Mouse (Mus musculus) embryonic facial prominence, embryonic 11.5 days (tissue): ENCODE results near the gene Gm13283. TPM values are rescaled to one million over a fixed set of nuclear protein-coding genes. Genes with fewer than 3 reads are reported as not detected.
"Not testable (repeated sequence)": the region's sequence is repeated elsewhere in the genome, so short reads cannot be mapped to it uniquely, and the experiment has no call there.

Source experiments
- ATAC-seq: fragments of 200-750 bp; cut with Nextera tagmentation; replicated peaks from 2 replicates; pipeline ENCODE4 v1.8.0; 2017; ENCODE audit warnings: low read depth; ENCODE audit not compliant: insufficient number of reproducible peaks, low FRiP score, low TSS enrichment
- DNase-seq: peaks from one replicate; pipeline ENCODE4 v3.0.0-alpha.2; 2015; ENCODE audit warnings: low spot score
- H3K27ac ChIP-seq: fragments of 300-500 bp; sonication (generic); replicated peaks from 2 replicates; pipeline ENCODE4 v1.5.1; 2014; ENCODE audit warnings: mild to moderate bottlenecking, low read depth, low read length, control low read depth
- H3K27me3 ChIP-seq: fragments of 300-500 bp; sonication (generic); 2 replicates; pipeline ENCODE4 v1.6.1; 2014; ENCODE audit warnings: mild to moderate bottlenecking, low read length, moderate library complexity, mixed read lengths; ENCODE audit not compliant: control insufficient read depth, insufficient read depth
- H3K36me3 ChIP-seq: fragments of 300-500 bp; sonication (generic); replicated peaks from 2 replicates; pipeline ENCODE4 v1.6.1; 2014; ENCODE audit warnings: low read depth, mild to moderate bottlenecking, low read length, moderate library complexity, mixed read lengths; ENCODE audit not compliant: control insufficient read depth, insufficient read depth
- H3K4me1 ChIP-seq: fragments of 300-500 bp; sonication (generic); 2 replicates; pipeline ENCODE4 v1.6.1; 2014; ENCODE audit warnings: low read length, mixed read lengths; ENCODE audit not compliant: control insufficient read depth, insufficient read depth
- H3K4me2 ChIP-seq: fragments of 300-500 bp; sonication (generic); 2 replicates; pipeline ENCODE4 v1.6.1; 2014; ENCODE audit warnings: low read depth, mild to moderate bottlenecking, control low read depth, low read length, moderate library complexity
- H3K4me3 ChIP-seq: fragments of 300-500 bp; sonication (generic); 2 replicates; pipeline ENCODE4 v1.5.1; 2014; ENCODE audit warnings: low read depth, low read length, control low read depth
- H3K9ac ChIP-seq: fragments of 300-500 bp; sonication (generic); replicated peaks from 2 replicates; pipeline ENCODE4 v1.6.1; 2014; ENCODE audit warnings: mild to moderate bottlenecking, control low read depth, low read length
- H3K9me3 ChIP-seq: fragments of 300-500 bp; sonication (generic); replicated peaks from 2 replicates; pipeline ENCODE4 v1.6.1; 2016; ENCODE audit warnings: mild to moderate bottlenecking, low read length, inconsistent platforms, mixed read lengths; ENCODE audit not compliant: control insufficient read depth
- WGBS: fragments of 180-500 bp; shearing (Covaris S2); extraction: QIAGEN DNeasy Blood & Tissue Kit; methylation state at CpG from one replicate; pipeline ENCODE4 v1.1.7; 2014; 5-methylcytosine and 5-hydroxymethylcytosine counted together
- polyA plus RNA-seq: library from polyadenylated mRNA; unstranded; fragments of >200 nt; fragmentation: Nextera tagmentation; extraction: Ambion mirVana; gene quantifications from 2 replicates; pipeline ENCODE4 v1.2.1, GENCODE M21; 2014

The Gm13283 gene
- polyA plus RNA-seq, 1 experiment from 2014 or later, result 0.28 TPM

DNA sequence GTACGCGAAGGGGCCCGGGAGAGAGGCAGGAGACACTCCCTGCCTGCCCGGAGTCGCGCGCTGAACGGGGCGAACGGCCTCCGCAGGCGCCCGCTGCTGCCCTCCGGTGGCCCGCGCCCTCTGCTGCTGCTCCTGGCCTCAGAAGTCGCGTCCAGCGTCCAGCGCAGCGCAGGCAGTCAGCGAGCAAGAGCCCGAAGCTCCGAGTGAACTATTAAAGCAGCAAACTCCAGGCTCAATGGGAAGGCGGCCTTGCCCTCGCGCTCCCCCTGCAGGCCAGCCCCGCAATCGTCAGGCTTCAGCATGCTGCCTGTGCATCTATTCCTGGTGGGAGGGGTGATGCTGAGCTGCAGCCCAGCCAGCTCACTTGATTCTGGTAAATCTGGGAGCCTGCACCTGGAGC lies 16.7 kb downstream of the Gm13283 start, which contains the start of gene Gm13289:
Gm13289 (plus strand) TSS at position 301 of the 400 bp plus-strand sequence.
- not testable (repeated sequence) for H3K27ac ChIP-seq, DNase-seq
- no CpG with 5 or more reads among the region's 29 CpGs for WGBS

GRCm38 (mm10) chr4:88779550-88779949 lies 19.6 kb downstream of the Gm13283 start, which contains the start of gene Gm13272:
Gm13272 (plus strand) TSS chr4:88779850.
- not testable (repeated sequence) for H3K4me3 ChIP-seq, DNase-seq, H3K27me3 ChIP-seq, H3K4me2 ChIP-seq, H3K27ac ChIP-seq, H3K36me3 ChIP-seq, H3K4me1 ChIP-seq, H3K9me3 ChIP-seq, ATAC-seq, H3K9ac ChIP-seq
- no CpG with 5 or more reads among the region's 29 CpGs for WGBS

More for the DNA sequence above, 16.7 kb downstream of the Gm13283 start, which contains the start of gene Gm13289:
- not testable (repeated sequence) for H3K36me3 ChIP-seq, H3K9me3 ChIP-seq, ATAC-seq, H3K27me3 ChIP-seq, H3K4me3 ChIP-seq, H3K9ac ChIP-seq, H3K4me1 ChIP-seq, H3K4me2 ChIP-seq

DNA sequence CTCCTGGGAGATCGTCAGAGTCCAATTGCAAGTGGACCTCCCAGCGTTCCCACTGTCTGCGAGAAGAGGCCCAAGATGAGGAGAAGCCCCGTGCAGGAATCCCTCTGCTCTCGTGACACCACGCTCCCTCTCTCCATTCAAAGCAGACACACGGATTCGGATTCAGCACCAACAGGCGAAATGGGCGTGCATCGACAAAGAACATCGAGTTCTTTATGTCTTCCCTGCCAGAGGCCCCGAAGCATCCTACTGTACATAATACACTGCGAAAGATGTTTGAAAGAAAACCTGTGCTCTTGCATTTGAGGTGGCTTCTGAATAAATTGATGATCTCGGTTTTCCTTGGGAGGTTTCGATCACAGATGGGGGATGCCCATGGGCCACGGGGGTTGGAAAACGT lies 20.4 kb downstream of the Gm13283 start:
- H3K4me1 ChIP-seq, H3K9ac ChIP-seq, H3K9me3 ChIP-seq, H3K4me2 ChIP-seq, ATAC-seq, H3K4me3 ChIP-seq, DNase-seq, H3K27ac ChIP-seq, H3K36me3 ChIP-seq, H3K27me3 ChIP-seq: not testable (repeated sequence)
- 42% methylated on average over 15 of the region's 18 CpGs for WGBS

GRCm38 (mm10) chr4:88781831-88782230 lies 21.9 kb downstream of the Gm13283 start, which contains the start of gene Ifnz:
Ifnz (plus strand) TSS chr4:88782131.
- not testable (repeated sequence) for H3K4me1 ChIP-seq, H3K27ac ChIP-seq, ATAC-seq, H3K27me3 ChIP-seq, H3K4me3 ChIP-seq, H3K9ac ChIP-seq, H3K36me3 ChIP-seq, H3K9me3 ChIP-seq, H3K4me2 ChIP-seq, DNase-seq
- WGBS, result 11% methylated on average over 3 of the region's 7 CpGs

GRCm38 (mm10) chr4:88782335-88782734 lies 22.4 kb downstream of the Gm13283 start:
- WGBS, result 0% methylated on average over 3 of the region's 31 CpGs
- ATAC-seq, H3K9ac ChIP-seq, H3K36me3 ChIP-seq, H3K4me3 ChIP-seq, H3K4me2 ChIP-seq, H3K27me3 ChIP-seq, H3K9me3 ChIP-seq, DNase-seq, H3K27ac ChIP-seq, H3K4me1 ChIP-seq: not testable (repeated sequence)

- WGBS, result no CpG with 5 or more reads among the region's 27 CpGs
- not testable (repeated sequence) for H3K4me3 ChIP-seq, H3K9ac ChIP-seq, H3K4me1 ChIP-seq, H3K4me2 ChIP-seq, DNase-seq, ATAC-seq, H3K27ac ChIP-seq, H3K36me3 ChIP-seq, H3K27me3 ChIP-seq, H3K9me3 ChIP-seq
Measured at GRCm38 (mm10) chr4:88785409-88785808, 25.5 kb downstream of the Gm13283 start, which contains the start of gene Gm13276. Gm13276 (plus strand) TSS chr4:88785709.

DNA sequence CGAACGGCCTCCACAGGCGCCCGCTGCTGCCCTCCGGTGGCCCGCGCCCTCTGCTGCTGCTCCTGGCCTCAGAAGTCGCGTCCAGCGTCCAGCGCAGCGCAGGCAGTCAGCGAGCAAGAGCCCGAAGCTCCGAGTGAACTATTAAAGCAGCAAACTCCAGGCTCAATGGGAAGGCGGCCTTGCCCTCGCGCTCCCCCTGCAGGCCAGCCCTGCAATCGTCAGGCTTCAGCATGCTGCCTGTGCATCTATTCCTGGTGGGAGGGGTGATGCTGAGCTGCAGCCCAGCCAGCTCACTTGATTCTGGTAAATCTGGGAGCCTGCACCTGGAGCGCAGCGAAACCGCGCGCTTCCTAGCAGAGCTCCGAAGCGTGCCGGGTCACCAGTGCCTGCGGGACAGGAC lies 28.5 kb downstream of the Gm13283 start, which contains the start of gene Gm13277:
Gm13277 (plus strand) TSS at position 231 of the 400 bp plus-strand sequence.
- not testable (repeated sequence) for H3K9me3 ChIP-seq, H3K27me3 ChIP-seq, H3K4me3 ChIP-seq, DNase-seq, H3K36me3 ChIP-seq, H3K9ac ChIP-seq, H3K27ac ChIP-seq, H3K4me2 ChIP-seq, H3K4me1 ChIP-seq, ATAC-seq
- 0% methylated on average over 3 of the region's 28 CpGs for WGBS

- not testable (repeated sequence) for H3K9me3 ChIP-seq, H3K4me1 ChIP-seq, DNase-seq, H3K27ac ChIP-seq, H3K4me3 ChIP-seq, H3K36me3 ChIP-seq, ATAC-seq, H3K27me3 ChIP-seq, H3K4me2 ChIP-seq, H3K9ac ChIP-seq
- WGBS, result no CpG with 5 or more reads among the region's 28 CpGs
Measured at GRCm38 (mm10) chr4:88791250-88791649, 31.3 kb downstream of the Gm13283 start, which contains the start of gene Gm13278. Gm13278 (plus strand) TSS chr4:88791550.
